Mouse (Mus musculus) forebrain, postnatal 0 days (tissue): Measurements from ENCODE around the gene Zmynd10. TPM values are rescaled to one million over a fixed set of nuclear protein-coding genes. Genes with fewer than 3 reads are reported as not detected.

Experiments
- ATAC-seq: fragments of 200-750 bp; cut with Nextera tagmentation; 2 replicates; pipeline ENCODE4 v1.8.0; 2017; ENCODE audit warnings: mild to moderate bottlenecking, moderate library complexity
- DNase-seq: peaks from one replicate; pipeline ENCODE4 v3.0.0-alpha.2; 2015
- H3K27ac ChIP-seq: fragments of 300-500 bp; sonication (generic); 2 replicates; pipeline ENCODE4 v1.5.1; 2014; ENCODE audit warnings: low read depth, mild to moderate bottlenecking, antibody characterized with exemption, low read length, moderate library complexity, mixed read lengths
- H3K27me3 ChIP-seq: fragments of 300-500 bp; sonication (generic); 2 replicates; pipeline ENCODE4 v1.6.1; 2014; ENCODE audit warnings: mild to moderate bottlenecking, low read length, mixed read lengths; ENCODE audit not compliant: insufficient read depth
- H3K36me3 ChIP-seq: fragments of 300-500 bp; sonication (generic); 2 replicates; pipeline ENCODE4 v1.6.1; 2014; ENCODE audit warnings: mild to moderate bottlenecking, moderate library complexity; ENCODE audit not compliant: insufficient read depth
- H3K4me1 ChIP-seq: fragments of 300-500 bp; sonication (generic); 2 replicates; pipeline ENCODE4 v1.6.1; 2014; ENCODE audit warnings: antibody characterized with exemption; ENCODE audit not compliant: insufficient read depth
- H3K4me2 ChIP-seq: fragments of 300-500 bp; sonication (generic); 2 replicates; pipeline ENCODE4 v1.6.1; 2014; ENCODE audit warnings: low read depth, mild to moderate bottlenecking, moderate library complexity
- H3K4me3 ChIP-seq: fragments of 300-500 bp; sonication (generic); 2 replicates; pipeline ENCODE4 v1.5.1; 2014; ENCODE audit warnings: low read depth, low read length, mixed read lengths
- H3K9ac ChIP-seq: fragments of 300-500 bp; sonication (generic); 2 replicates; pipeline ENCODE4 v1.6.1; 2014; ENCODE audit warnings: mild to moderate bottlenecking
- H3K9me3 ChIP-seq: fragments of 300-500 bp; sonication (generic); 2 replicates; pipeline ENCODE4 v1.6.1; 2016; ENCODE audit warnings: low read length
- CTCF ChIP-seq: sonication (generic); IDR thresholded peaks from 2 replicates; pipeline ENCODE4 v1.5.1; 2016; ENCODE audit warnings: antibody characterized with exemption, control low read depth, low read depth
- WGBS: fragments of 180-500 bp; shearing (Covaris S2); extraction: QIAGEN DNeasy Blood & Tissue Kit; methylation state at CpG from one replicate; pipeline ENCODE4 v1.1.7; 2014; 5-methylcytosine and 5-hydroxymethylcytosine counted together
- polyA plus RNA-seq: library from polyadenylated mRNA; unstranded; fragments of >200 nt; fragmentation: Nextera tagmentation; extraction: Ambion mirVana; gene quantifications from 2 replicates; pipeline ENCODE4 v1.2.1, GENCODE M21; 2015
- total RNA-seq: library from RNA; depleted of rRNA; stranded (reverse); fragments of >200 nt; gene quantifications from 2 replicates; pipeline ENCODE4 v1.2.3, GENCODE M21; 2014

Zmynd10 gene
- total and polyA plus RNA-seq, 2 experiments from 2014 or later, result 7.0 to 11.6 TPM

DNA sequence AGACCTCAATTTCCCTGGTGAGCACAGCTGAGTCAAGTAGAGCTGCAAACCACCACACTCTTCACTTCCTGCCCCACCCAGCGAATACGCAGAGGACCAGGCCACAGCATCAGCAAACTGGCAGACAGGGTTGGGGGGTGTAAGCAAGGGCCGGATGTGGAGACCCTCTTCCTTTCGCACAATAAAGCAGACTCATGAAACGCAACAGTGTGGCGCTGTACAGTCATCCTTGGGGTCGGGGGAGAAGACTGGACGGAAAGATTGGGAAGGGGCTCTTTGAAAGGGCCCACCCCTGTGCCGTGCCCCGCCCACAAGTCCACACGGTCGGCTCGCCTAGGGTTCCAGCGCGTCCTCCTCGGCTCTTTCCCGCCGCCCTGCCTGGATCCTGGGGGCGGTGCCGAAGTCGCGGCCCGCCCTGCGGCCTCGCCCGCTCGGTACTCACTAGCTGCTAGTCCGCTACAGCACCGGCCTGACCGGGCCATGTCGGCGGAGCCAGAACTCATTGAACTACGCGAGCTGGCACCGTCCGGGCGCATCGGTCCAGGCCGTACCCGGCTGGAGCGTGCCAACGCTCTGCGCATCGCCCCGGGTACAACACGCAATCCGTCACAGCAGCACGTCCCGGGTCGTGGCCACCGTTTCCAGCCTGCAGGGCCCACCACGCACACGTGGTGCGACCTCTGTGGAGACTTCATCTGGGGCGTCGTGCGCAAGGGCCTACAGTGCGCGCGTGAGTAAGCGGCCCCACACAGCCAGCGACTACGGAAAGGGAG lies 4.2 kb downstream of the Zmynd10 start, which contains the start of gene Rassf1:
Rassf1 (plus strand) TSS at position 439 of the 773 bp plus-strand sequence.
- WGBS, result 3% methylated on average over 63 of the region's 63 CpGs
- H3K4me1 ChIP-seq, result peaks cover 34% of the 10 kb centered on the region
- ATAC-seq (no peak), DNase-seq (peak; percentile 35)
- no peak for TF ChIP-seq CTCF
- H3K36me3 ChIP-seq, result no peaks in the 10 kb centered on the region
- H3K4me2 ChIP-seq, result peak within 1 kb of the TSS; percentile 66
- peaks cover 19% of the 10 kb centered on the region for H3K27me3 ChIP-seq
- peak within 1 kb of the TSS; percentile 44 for H3K9ac ChIP-seq
- no peak within 1 kb of the TSS for H3K27ac ChIP-seq
- H3K9me3 ChIP-seq, result no peaks in the 10 kb centered on the region
- H3K4me3 ChIP-seq, result peak within 1 kb of the TSS; percentile 35

DNA sequence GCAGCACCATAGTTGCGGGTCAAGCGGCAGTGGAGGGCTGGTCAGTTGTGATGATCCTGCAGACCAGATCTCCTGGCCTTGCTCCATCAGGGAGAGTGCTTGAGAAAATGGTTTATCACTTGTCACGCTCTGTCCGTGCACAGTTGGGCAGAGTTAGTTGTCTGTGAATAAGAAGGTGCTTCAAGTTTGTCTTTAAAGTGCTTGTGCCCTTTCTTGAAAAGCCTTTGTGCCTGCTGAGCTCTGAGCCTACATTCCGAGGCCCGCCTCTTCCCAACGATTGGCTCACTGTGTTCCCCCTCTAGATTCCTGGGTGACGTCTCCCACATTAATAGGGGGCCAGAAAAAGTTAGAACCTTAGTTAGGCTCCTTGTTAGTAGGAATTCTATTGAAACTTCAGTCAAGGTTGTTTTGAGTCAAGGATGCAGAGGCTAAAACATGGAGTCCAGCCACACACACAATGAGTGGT lies 4.8 kb downstream of the Zmynd10 start:
- ATAC-seq (no peak), DNase-seq (no peak)
- peak overlapping the region; percentile 44 for H3K9ac ChIP-seq
- no peak overlapping the region for H3K27ac ChIP-seq
- no peaks in the 10 kb centered on the region; the same call in 1 of the 2 replicates for H3K36me3 ChIP-seq
- H3K9me3 ChIP-seq, result no peaks in the 10 kb centered on the region
- H3K27me3 ChIP-seq, result peaks cover 19% of the 10 kb centered on the region
- peaks cover 34% of the 10 kb centered on the region for H3K4me1 ChIP-seq
- TF ChIP-seq CTCF, result no peak
- peak overlapping the region; percentile 66 for H3K4me2 ChIP-seq
- peak overlapping the region; percentile 35 for H3K4me3 ChIP-seq
- 15% methylated on average over 8 of the region's 8 CpGs for WGBS

DNA sequence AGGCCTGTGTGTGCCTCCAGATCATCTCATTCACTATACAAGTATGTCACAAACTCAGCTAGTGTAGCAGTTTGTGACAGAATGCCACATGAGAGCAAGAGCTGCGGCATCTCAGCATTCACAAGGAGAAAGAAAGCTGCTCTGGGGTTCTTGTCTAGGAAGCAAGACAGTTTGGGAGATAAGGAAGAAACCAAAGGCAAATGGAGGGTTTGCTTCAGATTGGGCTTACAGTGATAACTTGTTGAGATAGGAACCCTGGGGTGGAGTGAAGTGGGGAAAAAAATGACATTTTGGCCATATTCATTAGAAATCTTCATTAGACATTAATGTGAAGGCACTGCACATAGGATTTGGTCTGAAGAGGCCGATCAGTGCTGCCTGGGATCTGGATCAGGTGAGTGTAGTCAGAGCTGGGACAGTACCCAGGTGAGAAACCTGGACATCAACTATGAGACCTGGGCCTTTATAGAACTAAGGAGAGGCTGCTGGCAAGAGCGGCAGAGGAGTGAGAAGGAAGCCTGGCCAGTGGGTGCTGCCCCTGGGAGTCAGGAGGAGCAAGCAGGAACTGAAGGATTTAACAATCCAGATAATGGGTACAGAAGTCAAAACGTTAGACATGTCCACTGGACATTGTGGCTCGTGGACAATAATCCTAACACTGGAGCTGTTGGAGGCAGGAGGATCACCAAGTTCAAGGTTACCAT lies 5.7 kb downstream of the Zmynd10 start:
- no peak overlapping the region for H3K9ac ChIP-seq
- DNase-seq (no peak), ATAC-seq (no peak)
- H3K9me3 ChIP-seq, result no peaks in the 10 kb centered on the region
- H3K4me3 ChIP-seq, result no peak overlapping the region
- peaks cover 9% of the 10 kb centered on the region for H3K36me3 ChIP-seq
- H3K4me2 ChIP-seq, result peak overlapping the region; percentile 87
- 81% methylated on average over 5 of the region's 5 CpGs for WGBS
- peaks cover 28% of the 10 kb centered on the region for H3K4me1 ChIP-seq
- no peak for TF ChIP-seq CTCF
- peaks cover 19% of the 10 kb centered on the region for H3K27me3 ChIP-seq
- no peak overlapping the region for H3K27ac ChIP-seq

DNA sequence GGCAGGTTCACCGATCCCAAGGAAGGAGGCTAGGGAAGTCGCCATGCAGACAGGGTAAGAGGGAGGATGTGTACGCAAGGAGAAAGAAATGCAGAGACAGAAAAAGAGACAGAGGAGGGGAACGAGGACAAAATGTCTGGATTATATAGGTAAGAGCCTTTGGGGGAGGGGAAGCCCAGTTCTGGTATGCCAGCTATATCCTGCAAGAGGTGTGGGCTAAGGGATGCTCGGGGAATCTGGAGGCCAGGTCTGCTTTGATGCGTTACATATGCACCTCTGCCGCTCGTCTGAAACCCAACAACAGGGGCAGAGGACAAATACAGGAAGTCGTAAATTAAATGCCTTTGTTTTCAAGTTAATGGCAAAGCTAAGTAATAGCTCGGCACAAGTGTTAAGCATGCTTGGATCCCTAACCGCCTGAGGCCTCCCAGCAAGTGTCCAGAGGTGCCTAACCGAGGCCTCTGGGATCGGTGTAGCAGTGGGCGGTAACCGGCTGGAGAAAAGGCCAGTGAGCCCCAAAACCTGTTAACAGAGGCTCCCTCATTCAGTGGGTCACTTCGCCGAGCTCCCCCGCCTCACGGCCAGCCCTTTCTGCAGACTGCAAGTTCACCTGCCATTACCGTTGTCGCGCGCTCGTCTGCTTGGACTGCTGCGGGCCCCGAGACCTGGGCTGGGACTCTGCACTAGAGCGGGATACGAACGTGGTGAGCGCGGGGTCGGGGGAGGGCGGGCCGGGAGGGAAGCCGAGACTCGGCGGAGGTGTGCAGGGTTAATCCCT lies 6.6 kb downstream of the Zmynd10 start:
- WGBS, result 7% methylated on average over 37 of the region's 37 CpGs

DNA sequence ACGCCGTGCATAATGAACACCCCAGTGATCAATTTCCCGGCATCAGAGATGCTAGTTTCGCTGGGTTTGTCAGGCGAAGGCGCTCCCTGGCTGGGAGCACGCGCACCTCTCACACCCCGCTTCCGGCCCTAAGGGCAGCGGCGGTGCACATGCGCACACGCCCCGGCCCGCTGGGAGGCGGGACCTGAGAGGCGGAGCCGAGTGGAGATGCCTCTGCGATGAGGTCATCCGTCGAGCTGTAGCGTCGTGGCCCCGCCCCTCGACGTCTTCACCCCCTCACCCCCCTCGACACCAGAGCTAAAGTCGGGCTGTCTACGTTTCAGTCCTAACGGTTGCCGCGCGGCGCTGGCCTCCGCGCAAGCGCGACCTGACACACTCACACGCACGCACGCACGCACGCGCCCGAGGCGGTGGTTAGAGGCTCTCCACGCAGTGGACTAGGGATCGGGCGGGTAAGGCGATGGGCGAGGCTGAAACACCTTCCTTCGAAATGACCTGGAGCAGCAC lies 7.3 kb downstream of the Zmynd10 start:
- ATAC-seq, result peak; percentile 95
- H3K4me1 ChIP-seq, result peaks cover 28% of the 10 kb centered on the region
- no peaks in the 10 kb centered on the region for H3K9me3 ChIP-seq
- H3K9ac ChIP-seq, result peak overlapping the region; percentile 70
- H3K4me3 ChIP-seq, result peak overlapping the region; percentile 69
- TF ChIP-seq CTCF, result peak; percentile 13; the same call in 1 of the 2 replicates
- H3K27me3 ChIP-seq, result peaks cover 19% of the 10 kb centered on the region
- peak; percentile 99 for DNase-seq
- WGBS, result under 1% methylated on average over 48 of the region's 53 CpGs
- H3K36me3 ChIP-seq, result peaks cover 24% of the 10 kb centered on the region
- peak overlapping the region; percentile 75 for H3K27ac ChIP-seq
- H3K4me2 ChIP-seq, result peak overlapping the region; percentile 87

More for the DNA sequence above, 6.6 kb downstream of the Zmynd10 start:
- peaks cover 18% of the 10 kb centered on the region for H3K36me3 ChIP-seq
- peak overlapping the region; percentile 68 for H3K27ac ChIP-seq
- peak overlapping the region; percentile 69 for H3K4me3 ChIP-seq
- peak overlapping the region; percentile 70 for H3K9ac ChIP-seq
- H3K4me1 ChIP-seq, result peaks cover 28% of the 10 kb centered on the region
- ATAC-seq (peak; percentile 59), DNase-seq (peak; percentile 26)
- H3K4me2 ChIP-seq, result peak overlapping the region; percentile 87
- H3K27me3 ChIP-seq, result peaks cover 19% of the 10 kb centered on the region
- no peaks in the 10 kb centered on the region for H3K9me3 ChIP-seq
- no peak for TF ChIP-seq CTCF

DNA sequence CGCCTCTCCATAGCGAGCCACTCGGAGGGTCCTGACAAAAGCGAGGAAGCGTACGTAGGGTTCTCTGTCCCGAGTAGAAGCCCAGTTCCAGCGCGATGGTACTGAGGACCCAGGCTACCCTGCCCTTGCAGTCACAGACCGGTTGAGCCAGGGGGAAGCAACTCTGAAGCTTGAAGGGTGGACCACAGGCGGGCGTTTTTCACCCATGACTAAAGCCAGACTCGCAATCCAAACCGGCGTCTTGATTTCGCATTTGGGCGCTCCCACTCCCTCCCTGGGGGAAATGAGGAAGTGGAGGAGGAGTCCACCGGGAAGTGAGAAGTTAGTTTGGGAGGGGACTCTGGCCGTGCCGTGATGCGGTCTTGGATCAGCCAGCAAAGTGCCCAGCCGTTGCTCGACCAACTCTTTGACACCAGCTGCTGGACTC lies 7.9 kb downstream of the Zmynd10 start:
- no peak for TF ChIP-seq CTCF
- H3K9ac ChIP-seq, result peak overlapping the region; percentile 70
- under 1% methylated on average over 23 of the region's 23 CpGs for WGBS
- peak overlapping the region; percentile 87 for H3K4me2 ChIP-seq
- no peaks in the 10 kb centered on the region for H3K9me3 ChIP-seq
- ATAC-seq (no peak; the same call in 1 of the 2 replicates), DNase-seq (peak; percentile 35)
- H3K27ac ChIP-seq, result peak overlapping the region; percentile 75
- H3K27me3 ChIP-seq, result peaks cover 18% of the 10 kb centered on the region
- peaks cover 28% of the 10 kb centered on the region for H3K4me1 ChIP-seq
- peak overlapping the region; percentile 69 for H3K4me3 ChIP-seq
- peaks cover 31% of the 10 kb centered on the region for H3K36me3 ChIP-seq
